Mouse (Mus musculus) heart, adult 2 months (tissue): ENCODE data around the gene Akap2.

Experiments
- CTCF ChIP-seq: fragments of 200-600 bp; IDR thresholded peaks from 2 replicates; pipeline ENCODE4 v1.8.1; 2022; ENCODE audit warnings: antibody characterized with exemption, mild to moderate bottlenecking, moderate library complexity
- EP300 ChIP-seq: fragments of 200-500 bp; IDR thresholded peaks from 2 replicates; pipeline ENCODE4 v1.6.1; 2011; ENCODE audit warnings: low read depth, low read length, control low read depth; ENCODE audit not compliant: insufficient read depth
- POLR2A ChIP-seq: fragments of 200-500 bp; IDR thresholded peaks from 2 replicates; pipeline ENCODE4 v1.6.1; 2011; ENCODE audit warnings: mild to moderate bottlenecking, low read depth, low read length, control low read depth; ENCODE audit not compliant: insufficient read depth

GRCm38 (mm10) chr4:57892001-57892586, 174.6 kb downstream of the Akap2 start:
- TF ChIP-seq CTCF (no peak), EP300 (no peak), POLR2A (no peak)
